Mouse (Mus musculus) lung, embryonic 14.5 days (tissue): Measurements from ENCODE around the gene AW549877. TPM values are rescaled to one million over a fixed set of nuclear protein-coding genes. Genes with fewer than 3 reads are reported as not detected.

Source experiments
- ATAC-seq: fragments of 200-750 bp; cut with Nextera tagmentation; 2 replicates; pipeline ENCODE4 v1.8.0; 2017; ENCODE audit warnings: mild to moderate bottlenecking, moderate TSS enrichment, moderate library complexity; ENCODE audit not compliant: insufficient read depth
- DNase-seq: peaks from one replicate; pipeline ENCODE4 v3.0.0-alpha.2; 2015
- H3K27ac ChIP-seq: fragments of 300-500 bp; sonication (generic); 2 replicates; pipeline ENCODE4 v1.5.1; 2014; ENCODE audit warnings: low read depth, mild to moderate bottlenecking, moderate library complexity
- H3K27me3 ChIP-seq: fragments of 300-500 bp; sonication (generic); 2 replicates; pipeline ENCODE4 v1.6.1; 2014; ENCODE audit warnings: low read length, control low read depth; ENCODE audit not compliant: insufficient read depth
- H3K36me3 ChIP-seq: fragments of 300-500 bp; sonication (generic); 2 replicates; pipeline ENCODE4 v1.6.1; 2014; ENCODE audit warnings: control low read depth; ENCODE audit not compliant: insufficient read depth
- H3K4me1 ChIP-seq: fragments of 300-500 bp; sonication (generic); 2 replicates; pipeline ENCODE4 v1.6.1; 2014; ENCODE audit warnings: antibody characterized with exemption, control low read depth; ENCODE audit not compliant: insufficient read depth
- H3K4me2 ChIP-seq: fragments of 300-500 bp; sonication (generic); 2 replicates; pipeline ENCODE4 v1.6.1; 2014; ENCODE audit warnings: mild to moderate bottlenecking
- H3K4me3 ChIP-seq: fragments of 300-500 bp; sonication (generic); 2 replicates; pipeline ENCODE4 v1.5.1; 2014; ENCODE audit warnings: low read depth, low read length
- H3K9ac ChIP-seq: fragments of 300-500 bp; sonication (generic); 2 replicates; pipeline ENCODE4 v1.6.1; 2014
- H3K9me3 ChIP-seq: fragments of 300-500 bp; sonication (generic); 2 replicates; pipeline ENCODE4 v1.6.1; 2016; ENCODE audit warnings: low read depth, low read length, control low read depth
- CTCF ChIP-seq: IDR thresholded peaks from 2 replicates; pipeline ENCODE4 v1.5.1; 2016; ENCODE audit warnings: antibody characterized with exemption, low read depth
- WGBS: fragments of 180-500 bp; shearing (Covaris S2); extraction: QIAGEN DNeasy Blood & Tissue Kit; methylation state at CpG from one replicate; pipeline ENCODE4 v1.1.7; 2014; 5-methylcytosine and 5-hydroxymethylcytosine counted together
- polyA plus RNA-seq: library from polyadenylated mRNA; unstranded; fragments of >200 nt; fragmentation: Nextera tagmentation; extraction: Ambion mirVana; gene quantifications from 2 replicates; pipeline ENCODE4 v1.2.1, GENCODE M21; 2014

AW549877 gene
- polyA plus RNA-seq, 1 experiment from 2014 or later = 35.1 TPM

DNA sequence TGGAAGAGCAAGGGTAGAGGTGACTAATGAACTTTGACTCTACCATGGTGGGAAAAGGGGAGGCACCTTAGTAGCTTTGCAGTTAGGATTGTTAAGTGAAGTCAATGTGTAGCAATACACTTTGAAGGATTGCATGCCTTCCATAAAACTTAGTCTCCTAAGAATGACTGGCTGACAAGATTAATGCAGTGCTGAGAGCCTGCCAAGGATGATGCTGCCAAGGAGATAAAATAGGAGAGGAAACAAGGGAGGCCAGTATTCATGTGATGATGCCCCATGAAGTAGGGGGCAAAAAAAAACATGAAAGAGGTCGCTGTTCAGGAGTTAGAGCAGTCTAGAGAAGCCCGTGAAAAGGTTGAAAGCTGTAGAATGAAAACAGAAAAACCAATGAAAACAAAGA, 10.7 kb downstream of the AW549877 start:
- no peak for DNase-seq
- no peak overlapping the region for H3K4me3 ChIP-seq
- H3K4me1 ChIP-seq = no peaks in the 10 kb centered on the region
- no peaks in the 10 kb centered on the region for H3K27me3 ChIP-seq
- H3K9me3 ChIP-seq = no peaks in the 10 kb centered on the region
- H3K27ac ChIP-seq = no peak overlapping the region
- peaks cover 64% of the 10 kb centered on the region for H3K36me3 ChIP-seq
- TF ChIP-seq CTCF = no peak
- ATAC-seq = no peak
- WGBS = 90% methylated on average over 2 of the region's 2 CpGs
- no peak overlapping the region for H3K9ac ChIP-seq
- no peak overlapping the region for H3K4me2 ChIP-seq

DNA sequence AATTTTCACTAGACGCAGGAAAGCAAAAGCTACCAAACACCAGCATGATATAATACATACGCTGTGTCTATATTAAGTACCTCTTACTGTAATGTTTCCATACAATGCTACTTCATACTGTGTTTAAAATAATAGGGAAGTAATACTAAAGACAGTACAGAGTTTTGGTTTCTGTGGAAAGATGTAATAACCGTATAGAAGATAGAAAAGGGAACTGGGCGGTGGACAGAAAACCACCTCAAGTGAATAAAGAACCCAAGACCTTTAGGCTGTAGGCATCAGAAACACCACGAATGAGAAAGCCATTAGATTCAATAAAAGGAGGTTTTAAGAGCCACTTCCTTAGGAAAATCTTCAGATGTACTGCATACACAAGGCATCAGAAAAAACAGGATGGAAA, 12.8 kb downstream of the AW549877 start:
- Histone ChIP-seq H3K4me1 (no peaks in the 10 kb centered on the region), H3K4me2 (no peak overlapping the region), H3K9ac (no peak overlapping the region), H3K36me3 (peaks cover 50% of the 10 kb centered on the region), H3K27me3 (no peaks in the 10 kb centered on the region), H3K27ac (no peak overlapping the region), H3K9me3 (no peaks in the 10 kb centered on the region), H3K4me3 (no peak overlapping the region)
- WGBS = 84% methylated on average over 5 of the region's 5 CpGs
- DNase-seq (no peak), ATAC-seq (no peak)
- TF ChIP-seq CTCF = no peak

- DNase-seq = no peak
- 51% methylated on average over 3 of the region's 3 CpGs for WGBS
- TF ChIP-seq CTCF = no peak
- Histone ChIP-seq H3K36me3 (peaks cover 30% of the 10 kb centered on the region), H3K4me2 (peak overlapping the region; percentile 68), H3K9ac (peak overlapping the region; percentile 93), H3K27me3 (no peaks in the 10 kb centered on the region), H3K4me1 (no peaks in the 10 kb centered on the region), H3K4me3 (peak overlapping the region; percentile 64), H3K27ac (peak overlapping the region; percentile 98), H3K9me3 (no peaks in the 10 kb centered on the region)
- peak; percentile 22; the same call in 1 of the 2 replicates for ATAC-seq
These were observed 15.7 kb downstream of the AW549877 start for GRCm38 (mm10) chr15:3979871-3980270.

- Histone ChIP-seq H3K27me3 (no peaks in the 10 kb centered on the region), H3K9me3 (no peaks in the 10 kb centered on the region), H3K27ac (peak within 1 kb of the TSS; percentile 98), H3K4me3 (peak within 1 kb of the TSS; percentile 64), H3K4me2 (peak within 1 kb of the TSS; percentile 68), H3K9ac (peak within 1 kb of the TSS; percentile 93), H3K36me3 (peaks cover 24% of the 10 kb centered on the region), H3K4me1 (no peaks in the 10 kb centered on the region)
- ATAC-seq (peak; percentile 98), DNase-seq (peak; percentile 82)
- TF ChIP-seq CTCF = no peak
- WGBS = under 1% methylated on average over 60 of the region's 61 CpGs
These were observed 16.3 kb downstream of the AW549877 start, which contains the start of gene Fbxo4 for GRCm38 (mm10) chr15:3979061-3979848. Gene Fbxo4 (minus strand): TSS chr15:3979573.

GRCm38 (mm10) chr15:3978279-3978678, 17.3 kb downstream of the AW549877 start:
- peak; percentile 3 for DNase-seq
- Histone ChIP-seq H3K9ac (no peak overlapping the region), H3K27me3 (no peaks in the 10 kb centered on the region), H3K4me3 (no peak overlapping the region), H3K36me3 (peaks cover 15% of the 10 kb centered on the region), H3K4me1 (no peaks in the 10 kb centered on the region), H3K27ac (no peak overlapping the region), H3K9me3 (no peaks in the 10 kb centered on the region), H3K4me2 (no peak overlapping the region; the same call in 1 of the 2 replicates)
- peak; percentile 37 for TF ChIP-seq CTCF
- no peak for ATAC-seq
- 89% methylated on average over 2 of the region's 2 CpGs for WGBS

DNA sequence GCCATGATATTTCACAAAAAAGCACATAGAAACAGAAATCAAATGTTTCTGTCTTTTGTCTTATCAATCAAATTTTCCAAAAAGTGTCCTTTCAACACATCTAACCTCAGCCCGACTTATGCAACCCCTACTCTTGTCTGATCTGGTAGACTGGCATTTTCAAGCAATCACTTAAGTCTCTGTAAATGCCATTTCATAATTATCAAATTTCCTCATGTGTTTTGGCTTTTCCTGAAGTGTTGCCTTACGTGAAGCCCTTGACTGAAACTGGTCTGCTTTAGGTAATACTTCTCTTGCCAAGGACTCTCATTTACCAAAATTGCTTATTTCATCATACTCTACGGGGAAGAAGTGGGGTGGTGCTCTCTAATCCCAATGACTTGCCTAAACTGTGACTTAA, 22.2 kb downstream of the AW549877 start:
- H3K9me3 ChIP-seq = no peaks in the 10 kb centered on the region
- no peak for TF ChIP-seq CTCF
- H3K9ac ChIP-seq = no peak overlapping the region
- no peak overlapping the region for H3K27ac ChIP-seq
- no peaks in the 10 kb centered on the region for H3K4me1 ChIP-seq
- no peak for ATAC-seq
- WGBS = 83% methylated on average over 3 of the region's 3 CpGs
- H3K27me3 ChIP-seq = no peaks in the 10 kb centered on the region
- H3K36me3 ChIP-seq = 0 out of 2 replicates have a peak, but pooled peaks cover 3% of the 10 kb centered on the region
- H3K4me3 ChIP-seq = no peak overlapping the region
- no peak overlapping the region for H3K4me2 ChIP-seq
- DNase-seq = no peak

DNA sequence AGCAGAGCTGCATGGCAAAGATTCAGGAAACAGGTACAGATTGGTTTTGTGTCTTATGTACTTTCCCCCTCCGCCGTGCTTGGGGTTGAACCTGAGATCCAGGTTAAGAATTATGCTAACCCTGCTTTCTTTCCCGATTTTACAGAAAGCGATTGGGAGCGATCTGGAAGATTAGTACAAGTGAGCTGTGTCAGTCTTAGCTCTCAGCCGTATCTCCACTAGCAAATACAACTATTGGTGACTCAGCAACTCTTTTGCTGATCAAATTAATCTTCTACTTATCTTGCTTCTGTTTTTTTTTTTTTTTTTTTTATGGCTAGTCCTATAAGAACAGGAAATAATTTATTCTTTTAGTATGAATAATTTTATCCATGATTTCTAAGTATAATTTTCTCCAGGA, 25.4 kb downstream of the AW549877 start:
- Histone ChIP-seq H3K27ac (no peak overlapping the region), H3K9me3 (no peaks in the 10 kb centered on the region), H3K9ac (no peak overlapping the region), H3K36me3 (0 out of 2 replicates have a peak, but pooled peaks cover 3% of the 10 kb centered on the region), H3K4me3 (no peak overlapping the region), H3K4me2 (no peak overlapping the region), H3K27me3 (no peaks in the 10 kb centered on the region), H3K4me1 (no peaks in the 10 kb centered on the region)
- DNase-seq = no peak
- no peak for ATAC-seq
- WGBS = 91% methylated on average over 6 of the region's 6 CpGs
- no peak for TF ChIP-seq CTCF
